Mouse (Mus musculus): Measurements from ENCODE around the gene Foxa1. TPM values are rescaled to one million over a fixed set of nuclear protein-coding genes. Genes with fewer than 3 reads are reported as not detected.

Gene Foxa1
- polyA plus RNA-seq (2015; fragmentation: Nextera tagmentation; extraction: Ambion mirVana): 0.57 and 2.7 TPM in 2 replicates

- H3K9me3 ChIP-seq (replicated peaks): no peaks in the 10 kb centered on the region
- H3K36me3 ChIP-seq: no peaks in the 10 kb centered on the region
- H3K27ac ChIP-seq: no peak within 1 kb of the TSS
- WGBS: 1% methylated on average over 32 of the region's 32 CpGs
- H3K4me1 ChIP-seq (replicated peaks): peaks cover 34% of the 10 kb centered on the region
- H3K9ac ChIP-seq: peak within 1 kb of the TSS; percentile 48
- peak within 1 kb of the TSS; percentile 98 for H3K4me2 ChIP-seq
- peak within 1 kb of the TSS; percentile 59 for H3K4me3 ChIP-seq
- H3K27me3 ChIP-seq: peaks cover 96% of the 10 kb centered on the region
- no peak for ATAC-seq (replicated peaks; ENCODE audit: insufficient number of reproducible peaks, insufficient read depth, low FRiP score, low read depth)
These were observed at the start of gene Foxa1 for GRCm38 (mm10) chr12:57546415-57547201. Gene Foxa1 (minus strand): TSS chr12:57546916.

GRCm38 (mm10) chr12:57575931-57576628 is 29.4 kb upstream of the Foxa1 start:
- peaks cover 6% of the 10 kb centered on the region for H3K4me1 ChIP-seq (replicated peaks)
- H3K36me3 ChIP-seq: no peaks in the 10 kb centered on the region
- peaks cover 42% of the 10 kb centered on the region for H3K27me3 ChIP-seq
- peak overlapping the region; percentile 95 for H3K4me2 ChIP-seq
- H3K9ac ChIP-seq: peak overlapping the region; percentile 50; the same call in 1 of the 2 replicates
- H3K9me3 ChIP-seq (replicated peaks): no peaks in the 10 kb centered on the region
- no peak overlapping the region for H3K27ac ChIP-seq
- H3K4me3 ChIP-seq: peak overlapping the region; percentile 56
- 2% methylated on average over 80 of the region's 81 CpGs for WGBS
- peak; percentile 76 for ATAC-seq (replicated peaks; ENCODE audit: insufficient number of reproducible peaks, insufficient read depth, low FRiP score, low read depth)

- Histone ChIP-seq H3K27me3 (peaks cover 42% of the 10 kb centered on the region), H3K4me2 (no peak overlapping the region), H3K4me3 (no peak overlapping the region), H3K4me1 (replicated peaks) (peaks cover 6% of the 10 kb centered on the region), H3K9me3 (replicated peaks) (no peaks in the 10 kb centered on the region), H3K27ac (no peak overlapping the region), H3K9ac (no peak overlapping the region), H3K36me3 (no peaks in the 10 kb centered on the region)
- no peak for ATAC-seq (replicated peaks; ENCODE audit: insufficient number of reproducible peaks, insufficient read depth, low FRiP score, low read depth)
These were observed 25.7 kb upstream of the Foxa1 start for GRCm38 (mm10) chr12:57572415-57572814.

- H3K36me3 ChIP-seq: no peaks in the 10 kb centered on the region
- H3K4me2 ChIP-seq: peak overlapping the region; percentile 40
- H3K27ac ChIP-seq: no peak overlapping the region
- no peaks in the 10 kb centered on the region for H3K9me3 ChIP-seq (replicated peaks)
- no peak overlapping the region for H3K9ac ChIP-seq
- ATAC-seq (replicated peaks; ENCODE audit: insufficient number of reproducible peaks, insufficient read depth, low FRiP score, low read depth): no peak
- H3K4me3 ChIP-seq: 0 out of 2 replicates have a peak overlapping the region, but pooled peaks have one; percentile 9
- 6% methylated on average over 9 of the region's 9 CpGs for WGBS
- H3K4me1 ChIP-seq (replicated peaks): peaks cover 6% of the 10 kb centered on the region
- peaks cover 42% of the 10 kb centered on the region for H3K27me3 ChIP-seq
These were observed 25.1 kb upstream of the Foxa1 start for GRCm38 (mm10) chr12:57571773-57572172.

GRCm38 (mm10) chr12:57563909-57564308 is 17.2 kb upstream of the Foxa1 start, which contains the start of gene Ttc6:
Gene Ttc6 (plus strand): TSS chr12:57564113.
- H3K4me3 ChIP-seq: no peak within 1 kb of the TSS
- no peak for ATAC-seq (replicated peaks; ENCODE audit: insufficient number of reproducible peaks, insufficient read depth, low FRiP score, low read depth)
- WGBS: 73% methylated on average over 6 of the region's 6 CpGs
- no peaks in the 10 kb centered on the region for H3K36me3 ChIP-seq
- no peak within 1 kb of the TSS for H3K9ac ChIP-seq
- H3K4me2 ChIP-seq: no peak within 1 kb of the TSS
- H3K27ac ChIP-seq: no peak within 1 kb of the TSS
- peaks cover 5% of the 10 kb centered on the region; the same call in 1 of the 2 replicates for H3K27me3 ChIP-seq
- no peaks in the 10 kb centered on the region for H3K9me3 ChIP-seq (replicated peaks)
- H3K4me1 ChIP-seq (replicated peaks): no peaks in the 10 kb centered on the region

- Histone ChIP-seq H3K36me3 (no peaks in the 10 kb centered on the region), H3K27ac (no peak overlapping the region), H3K9me3 (replicated peaks) (no peaks in the 10 kb centered on the region), H3K4me3 (no peak overlapping the region), H3K9ac (no peak overlapping the region), H3K4me2 (no peak overlapping the region), H3K27me3 (peaks cover 70% of the 10 kb centered on the region), H3K4me1 (replicated peaks) (no peaks in the 10 kb centered on the region)
- no peak for ATAC-seq (replicated peaks; ENCODE audit: insufficient number of reproducible peaks, insufficient read depth, low FRiP score, low read depth)
- WGBS: 36% methylated on average over 3 of the region's 3 CpGs
These were observed 7.4 kb upstream of the Foxa1 start for GRCm38 (mm10) chr12:57554091-57554490.

GRCm38 (mm10) chr12:57552286-57552685 is 5.6 kb upstream of the Foxa1 start:
- no peak for ATAC-seq (replicated peaks; ENCODE audit: insufficient number of reproducible peaks, insufficient read depth, low FRiP score, low read depth)
- no peaks in the 10 kb centered on the region; the same call in 1 of the 2 replicates for H3K4me1 ChIP-seq (replicated peaks)
- H3K27me3 ChIP-seq: peaks cover 84% of the 10 kb centered on the region
- no peaks in the 10 kb centered on the region for H3K9me3 ChIP-seq (replicated peaks)
- no peaks in the 10 kb centered on the region for H3K36me3 ChIP-seq
- 14% methylated on average over 3 of the region's 3 CpGs for WGBS
- no peak overlapping the region for H3K27ac ChIP-seq
- no peak overlapping the region for H3K9ac ChIP-seq
- H3K4me3 ChIP-seq: no peak overlapping the region
- no peak overlapping the region for H3K4me2 ChIP-seq

GRCm38 (mm10) chr12:57550881-57551280 is 4.2 kb upstream of the Foxa1 start:
- no peak overlapping the region for H3K4me2 ChIP-seq
- peaks cover 95% of the 10 kb centered on the region for H3K27me3 ChIP-seq
- no peak overlapping the region for H3K9ac ChIP-seq
- ATAC-seq (replicated peaks; ENCODE audit: insufficient number of reproducible peaks, insufficient read depth, low FRiP score, low read depth): no peak
- no peaks in the 10 kb centered on the region for H3K36me3 ChIP-seq
- no peak overlapping the region for H3K27ac ChIP-seq
- H3K9me3 ChIP-seq (replicated peaks): no peaks in the 10 kb centered on the region
- H3K4me3 ChIP-seq: no peak overlapping the region
- WGBS: 10% methylated on average over 8 of the region's 8 CpGs
- peaks cover 12% of the 10 kb centered on the region for H3K4me1 ChIP-seq (replicated peaks)

GRCm38 (mm10) chr12:57550181-57550808 is 3.6 kb upstream of the Foxa1 start:
- 2% methylated on average over 31 of the region's 31 CpGs for WGBS
- Histone ChIP-seq H3K27ac (no peak overlapping the region), H3K9me3 (replicated peaks) (no peaks in the 10 kb centered on the region), H3K9ac (no peak overlapping the region), H3K4me1 (replicated peaks) (peaks cover 17% of the 10 kb centered on the region), H3K4me3 (no peak overlapping the region), H3K4me2 (no peak overlapping the region), H3K27me3 (peaks cover 96% of the 10 kb centered on the region), H3K36me3 (no peaks in the 10 kb centered on the region)
- no peak for ATAC-seq (replicated peaks; ENCODE audit: insufficient number of reproducible peaks, insufficient read depth, low FRiP score, low read depth)

GRCm38 (mm10) chr12:57549667-57550160 is 3.0 kb upstream of the Foxa1 start:
- peaks cover 22% of the 10 kb centered on the region for H3K4me1 ChIP-seq (replicated peaks)
- no peak for ATAC-seq (replicated peaks; ENCODE audit: insufficient number of reproducible peaks, insufficient read depth, low FRiP score, low read depth)
- no peaks in the 10 kb centered on the region for H3K36me3 ChIP-seq
- peaks cover 98% of the 10 kb centered on the region for H3K27me3 ChIP-seq
- no peak overlapping the region for H3K4me2 ChIP-seq
- H3K27ac ChIP-seq: no peak overlapping the region
- no peak overlapping the region for H3K4me3 ChIP-seq
- WGBS: 0% methylated on average over 15 of the region's 15 CpGs
- H3K9ac ChIP-seq: no peak overlapping the region
- no peaks in the 10 kb centered on the region for H3K9me3 ChIP-seq (replicated peaks)

GRCm38 (mm10) chr12:57548981-57549666 is 2.4 kb upstream of the Foxa1 start:
- Histone ChIP-seq H3K4me2 (no peak overlapping the region), H3K4me3 (no peak overlapping the region), H3K36me3 (no peaks in the 10 kb centered on the region), H3K27me3 (peaks cover 98% of the 10 kb centered on the region), H3K9ac (no peak overlapping the region), H3K27ac (no peak overlapping the region), H3K4me1 (replicated peaks) (peaks cover 23% of the 10 kb centered on the region), H3K9me3 (replicated peaks) (no peaks in the 10 kb centered on the region)
- no peak for ATAC-seq (replicated peaks; ENCODE audit: insufficient number of reproducible peaks, insufficient read depth, low FRiP score, low read depth)
- 3% methylated on average over 25 of the region's 25 CpGs for WGBS
